Mouse (Mus musculus) kidney, postnatal 0 days (tissue): ENCODE measurements at regions not wholly inside any gene's neighbourhood (a gene's known extent, or its start where the extent isn't known, plus 50 kb on each side); places are given as distances from the start of the nearest gene placed in this dataset.

Experiments
- ATAC-seq: fragments of 200-750 bp; cut with Nextera tagmentation; replicated peaks from 2 replicates; pipeline ENCODE4 v1.8.0; 2017; ENCODE audit warnings: low read depth, moderate number of reproducible peaks, moderate TSS enrichment, moderate library complexity; ENCODE audit not compliant: low FRiP score
- DNase-seq: peaks from one replicate; pipeline ENCODE4 v3.0.0-alpha.2; 2016; ENCODE audit warnings: low spot score
- H3K27ac ChIP-seq: fragments of 300-500 bp; sonication (generic); 2 replicates; pipeline ENCODE4 v1.5.1; 2014; ENCODE audit warnings: mild to moderate bottlenecking
- H3K27me3 ChIP-seq: fragments of 300-500 bp; sonication (generic); 2 replicates; pipeline ENCODE4 v1.6.1; 2014; ENCODE audit warnings: low read length, mixed read lengths; ENCODE audit not compliant: insufficient read depth
- H3K36me3 ChIP-seq: fragments of 300-500 bp; sonication (generic); 2 replicates; pipeline ENCODE4 v1.6.1; 2014; ENCODE audit warnings: low read length, mixed read lengths; ENCODE audit not compliant: insufficient read depth
- H3K4me1 ChIP-seq: fragments of 300-500 bp; sonication (generic); replicated peaks from 2 replicates; pipeline ENCODE4 v1.6.1; 2014; ENCODE audit warnings: antibody characterized with exemption, low read length, mixed read lengths; ENCODE audit not compliant: insufficient read depth
- H3K4me2 ChIP-seq: fragments of 300-500 bp; sonication (generic); 2 replicates; pipeline ENCODE4 v1.6.1; 2014; ENCODE audit warnings: mild to moderate bottlenecking, low read length, moderate library complexity, mixed read lengths
- H3K4me3 ChIP-seq: fragments of 300-500 bp; sonication (generic); replicated peaks from 2 replicates; pipeline ENCODE4 v1.5.1; 2014; ENCODE audit warnings: low read depth, low read length
- H3K9ac ChIP-seq: fragments of 300-500 bp; sonication (generic); 2 replicates; pipeline ENCODE4 v1.6.1; 2014; ENCODE audit warnings: low read depth, low read length
- H3K9me3 ChIP-seq: fragments of 300-500 bp; sonication (generic); replicated peaks from 2 replicates; pipeline ENCODE4 v1.6.1; 2016; ENCODE audit warnings: low read length, inconsistent platforms, mixed read lengths
- CTCF ChIP-seq: IDR thresholded peaks from 2 replicates; pipeline ENCODE4 v1.5.1; 2016; ENCODE audit warnings: antibody characterized with exemption, low read depth, mild to moderate bottlenecking, moderate library complexity
- WGBS: fragments of 180-500 bp; shearing (Covaris S2); extraction: QIAGEN DNeasy Blood & Tissue Kit; methylation state at CpG from one replicate; pipeline ENCODE4 v1.1.7; 2014; 5-methylcytosine and 5-hydroxymethylcytosine counted together

DNA sequence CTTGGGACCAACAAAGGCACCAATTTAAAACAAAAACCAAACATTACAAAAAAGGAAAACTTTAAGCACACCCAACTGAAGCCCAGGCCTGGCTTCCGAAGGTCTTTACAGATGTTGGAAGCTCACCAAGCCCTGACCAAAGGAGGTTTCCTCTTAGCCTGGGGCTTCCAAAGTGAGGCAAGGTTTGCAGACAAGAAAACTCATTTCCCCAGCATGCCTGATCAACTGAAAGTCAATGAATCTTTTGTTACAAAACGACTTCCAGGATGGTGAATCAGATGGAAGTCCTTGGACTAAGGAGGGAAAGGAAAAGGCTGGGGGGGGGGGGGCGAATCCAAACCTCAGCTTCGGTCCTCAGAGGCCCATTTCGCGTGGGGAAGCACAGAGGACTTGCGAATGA is 697.3 kb downstream of the Cypt12 start:
- DNase-seq (no peak), ATAC-seq (no peak)
- H3K27me3 ChIP-seq, result no peaks in the 10 kb centered on the region
- H3K4me2 ChIP-seq, result no peak overlapping the region
- no peak overlapping the region for H3K9ac ChIP-seq
- H3K4me3 ChIP-seq, result no peak overlapping the region
- TF ChIP-seq CTCF, result no peak
- H3K4me1 ChIP-seq, result no peaks in the 10 kb centered on the region
- WGBS, result 64% methylated on average over 6 of the region's 7 CpGs
- H3K9me3 ChIP-seq, result no peaks in the 10 kb centered on the region
- H3K36me3 ChIP-seq, result no peaks in the 10 kb centered on the region
- no peak overlapping the region for H3K27ac ChIP-seq

DNA sequence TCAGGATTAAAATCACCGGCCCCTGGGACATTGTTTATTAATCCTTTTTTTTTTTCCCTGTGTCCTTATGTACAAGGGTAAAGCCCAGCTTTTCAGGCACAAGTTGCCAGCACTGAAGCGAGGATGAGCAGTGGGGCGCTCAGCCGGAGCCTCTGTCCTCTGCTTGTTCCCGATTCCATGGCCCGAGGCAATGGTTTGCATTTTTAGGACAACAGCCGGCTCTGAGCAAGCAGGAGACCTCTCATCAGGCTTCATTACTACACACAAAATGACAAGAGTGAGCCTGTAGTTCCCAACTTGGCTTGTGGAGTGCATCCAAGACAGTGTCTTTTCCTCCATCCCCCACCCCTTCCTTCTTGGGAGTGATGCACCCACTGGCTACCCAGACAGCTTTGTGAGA is 697.7 kb downstream of the Cypt12 start:
- Histone ChIP-seq H3K27ac (no peak overlapping the region), H3K27me3 (no peaks in the 10 kb centered on the region), H3K4me3 (no peak overlapping the region), H3K9ac (no peak overlapping the region), H3K4me2 (no peak overlapping the region), H3K36me3 (no peaks in the 10 kb centered on the region), H3K4me1 (no peaks in the 10 kb centered on the region), H3K9me3 (no peaks in the 10 kb centered on the region)
- DNase-seq (no peak), ATAC-seq (no peak)
- TF ChIP-seq CTCF, result no peak
- 71% methylated on average over 7 of the region's 7 CpGs for WGBS

GRCm38 (mm10) chr3:18653557-18653956 is 705.3 kb downstream of the Cypt12 start:
- DNase-seq, result no peak
- Histone ChIP-seq H3K9me3 (no peaks in the 10 kb centered on the region), H3K27me3 (no peaks in the 10 kb centered on the region), H3K36me3 (no peaks in the 10 kb centered on the region), H3K4me3 (no peak overlapping the region), H3K27ac (no peak overlapping the region), H3K9ac (no peak overlapping the region), H3K4me2 (no peak overlapping the region), H3K4me1 (no peaks in the 10 kb centered on the region)
- WGBS, result 79% methylated on average over 1 of the region's 1 CpGs
- no peak for ATAC-seq
- TF ChIP-seq CTCF, result no peak

DNA sequence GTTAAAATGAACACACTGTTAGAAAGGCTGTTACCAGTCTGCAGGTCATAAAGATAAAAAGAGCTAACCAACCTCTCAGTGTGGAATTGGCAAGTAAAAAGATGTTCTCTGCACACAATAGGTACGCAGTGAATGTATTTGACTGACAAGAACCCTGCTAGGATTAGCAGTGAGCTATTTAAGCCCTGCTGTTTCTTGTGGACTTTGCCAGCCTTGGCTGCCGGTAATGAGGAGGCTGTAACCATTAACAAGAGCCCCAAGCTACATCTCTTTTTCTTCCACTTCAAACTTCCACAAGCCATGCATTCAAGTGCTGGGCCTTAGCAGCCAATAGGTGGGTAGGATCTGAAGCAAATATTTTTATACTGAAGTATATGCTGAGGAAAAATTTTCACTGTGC is 717.5 kb downstream of the Cypt12 start:
- no peak overlapping the region for H3K9ac ChIP-seq
- no peak for TF ChIP-seq CTCF
- 48% methylated on average over 2 of the region's 2 CpGs for WGBS
- H3K4me2 ChIP-seq, result no peak overlapping the region
- no peaks in the 10 kb centered on the region for H3K36me3 ChIP-seq
- no peak overlapping the region for H3K27ac ChIP-seq
- DNase-seq (no peak), ATAC-seq (no peak)
- no peaks in the 10 kb centered on the region for H3K9me3 ChIP-seq
- H3K4me1 ChIP-seq, result no peaks in the 10 kb centered on the region
- no peaks in the 10 kb centered on the region for H3K27me3 ChIP-seq
- no peak overlapping the region for H3K4me3 ChIP-seq

DNA sequence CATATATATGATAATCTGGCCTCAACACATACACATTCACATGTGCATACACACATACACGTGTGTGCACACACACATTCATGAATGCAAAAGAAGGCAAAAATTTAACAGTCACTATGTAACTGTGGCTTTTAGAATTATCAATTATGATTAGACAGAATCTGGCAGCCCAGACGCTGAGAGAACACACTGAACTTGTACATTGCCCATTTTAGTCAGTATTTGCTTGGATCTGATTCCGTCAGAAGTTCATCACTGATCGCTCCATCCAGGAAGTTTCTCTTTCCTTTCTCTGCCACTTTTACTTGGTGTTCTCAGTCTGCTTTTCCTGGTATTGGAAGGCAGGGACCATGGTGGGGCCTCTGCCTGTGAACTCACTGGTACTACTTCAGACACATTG is 719.5 kb downstream of the Cypt12 start:
- H3K4me1 ChIP-seq, result no peaks in the 10 kb centered on the region
- no peak overlapping the region for H3K4me2 ChIP-seq
- no peak for ATAC-seq
- no peaks in the 10 kb centered on the region for H3K27me3 ChIP-seq
- no peak for DNase-seq
- no peak overlapping the region for H3K27ac ChIP-seq
- TF ChIP-seq CTCF, result no peak
- H3K9me3 ChIP-seq, result no peaks in the 10 kb centered on the region
- H3K4me3 ChIP-seq, result no peak overlapping the region
- 92% methylated on average over 4 of the region's 4 CpGs for WGBS
- H3K36me3 ChIP-seq, result no peaks in the 10 kb centered on the region
- no peak overlapping the region for H3K9ac ChIP-seq

DNA sequence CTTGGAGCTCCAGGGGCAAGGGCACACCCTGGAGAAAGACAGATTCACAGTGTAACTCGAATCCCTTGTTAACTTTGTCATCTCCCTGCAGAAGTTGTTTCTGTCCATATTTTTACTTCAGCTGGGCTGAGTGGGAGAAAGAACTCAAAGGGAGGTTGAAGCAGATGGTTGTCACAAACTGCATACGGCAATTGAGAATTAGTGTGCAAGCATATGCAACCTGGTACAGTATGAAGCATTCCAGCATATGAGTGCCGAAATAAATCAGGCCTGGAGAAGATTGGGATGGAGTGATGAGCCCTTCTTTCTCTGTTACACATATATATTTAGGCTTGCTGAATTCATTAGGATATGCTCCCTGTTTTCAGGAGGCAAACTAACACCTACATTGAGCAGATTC is 720.7 kb downstream of the Cypt12 start:
- Histone ChIP-seq H3K4me2 (no peak overlapping the region), H3K9ac (no peak overlapping the region), H3K4me3 (no peak overlapping the region), H3K27ac (no peak overlapping the region), H3K4me1 (no peaks in the 10 kb centered on the region), H3K27me3 (no peaks in the 10 kb centered on the region), H3K9me3 (no peaks in the 10 kb centered on the region), H3K36me3 (no peaks in the 10 kb centered on the region)
- 74% methylated on average over 3 of the region's 3 CpGs for WGBS
- no peak for TF ChIP-seq CTCF
- ATAC-seq (no peak), DNase-seq (no peak)

GRCm38 (mm10) chr3:18670203-18670700 is 722.0 kb downstream of the Cypt12 start:
- Histone ChIP-seq H3K4me2 (no peak overlapping the region), H3K4me3 (no peak overlapping the region), H3K9me3 (no peaks in the 10 kb centered on the region), H3K27me3 (no peaks in the 10 kb centered on the region), H3K9ac (no peak overlapping the region), H3K36me3 (no peaks in the 10 kb centered on the region), H3K27ac (no peak overlapping the region), H3K4me1 (no peaks in the 10 kb centered on the region)
- no peak for TF ChIP-seq CTCF
- ATAC-seq (no peak), DNase-seq (peak; percentile 31)
- 56% methylated on average over 5 of the region's 5 CpGs for WGBS
